Mouse (Mus musculus) megakaryocyte progenitor cell, adult 5-6 weeks (primary cell): ENCODE results near the gene Baiap2. TPM values are rescaled to one million over a fixed set of nuclear protein-coding genes. Genes with fewer than 3 reads are reported as not detected.

Source experiments
- ATAC-seq: replicated peaks from 2 replicates; pipeline ENCODE4 v1.8.0; 2016; ENCODE audit warnings: mild to moderate bottlenecking, moderate TSS enrichment, inconsistent platforms; ENCODE audit not compliant: poor library complexity
- total RNA-seq, 2 experiments: library from RNA; stranded (forward) in 1 of 2; stranded (reverse) in 1 of 2; fragments of 157-497, 149-512 nt in 1 of 2; fragments of 200-1000 nt in 1 of 2; gene quantifications; 2 replicates each; pipeline versions ENCODE4 v1.2.3 to v1.2.4; 2015 to 2017

Baiap2 gene
- total RNA-seq (2015) (4.4 and 4.8 TPM in 2 replicates), total RNA-seq (2017) (5.5 and 6.8 TPM in 2 replicates)

- peak; percentile 94 for ATAC-seq
Observed at GRCm38 (mm10) chr11:119942727-119943427, at the start of gene Baiap2. TSS of gene Baiap2 (plus strand) at chr11:119942763.

- ATAC-seq, result no peak
Observed at GRCm38 (mm10) chr11:119893667-119894236, 48.8 kb upstream of the Baiap2 start.

GRCm38 (mm10) chr11:119894634-119895033, 47.9 kb upstream of the Baiap2 start:
- peak; percentile 80 for ATAC-seq

GRCm38 (mm10) chr11:119897041-119897440, 45.5 kb upstream of the Baiap2 start:
- ATAC-seq, result no peak

GRCm38 (mm10) chr11:119898976-119899375, 43.6 kb upstream of the Baiap2 start:
- no peak for ATAC-seq

GRCm38 (mm10) chr11:119901174-119901573, 41.4 kb upstream of the Baiap2 start:
- no peak for ATAC-seq

- no peak for ATAC-seq
Observed at GRCm38 (mm10) chr11:119902891-119903290, 39.7 kb upstream of the Baiap2 start.

- peak; percentile 84 for ATAC-seq
Observed at GRCm38 (mm10) chr11:119904621-119905286, 37.8 kb upstream of the Baiap2 start.

- ATAC-seq, result no peak
Observed at GRCm38 (mm10) chr11:119905794-119906193, 36.8 kb upstream of the Baiap2 start.

- ATAC-seq, result no peak
Observed at GRCm38 (mm10) chr11:119907006-119907650, 35.4 kb upstream of the Baiap2 start.

GRCm38 (mm10) chr11:119907711-119908110, 34.9 kb upstream of the Baiap2 start:
- ATAC-seq, result no peak

- ATAC-seq, result peak; percentile 57
Observed at GRCm38 (mm10) chr11:119909436-119909835, 33.1 kb upstream of the Baiap2 start.

GRCm38 (mm10) chr11:119912845-119913244, 29.7 kb upstream of the Baiap2 start:
- no peak for ATAC-seq

- ATAC-seq, result peak; percentile 76
Observed at GRCm38 (mm10) chr11:119913291-119913934, 29.1 kb upstream of the Baiap2 start, which contains the start of gene Chmp6. TSS of gene Chmp6 (plus strand) at chr11:119913441.

- ATAC-seq, result no peak
Observed at GRCm38 (mm10) chr11:119913935-119914314, 28.6 kb upstream of the Baiap2 start.

- ATAC-seq, result no peak
Observed at GRCm38 (mm10) chr11:119914381-119914780, 28.2 kb upstream of the Baiap2 start.

GRCm38 (mm10) chr11:119915666-119916065, 26.9 kb upstream of the Baiap2 start:
- no peak for ATAC-seq

- ATAC-seq, result no peak
Observed at GRCm38 (mm10) chr11:119916102-119916790, 26.3 kb upstream of the Baiap2 start.

- no peak for ATAC-seq
Observed at GRCm38 (mm10) chr11:119916834-119917469, 25.6 kb upstream of the Baiap2 start.

GRCm38 (mm10) chr11:119918521-119918920, 24.0 kb upstream of the Baiap2 start:
- no peak for ATAC-seq
